Mouse (Mus musculus) adipose tissue, adult 10 weeks (tissue): ENCODE results near the gene Micall2. TPM values are rescaled to one million over a fixed set of nuclear protein-coding genes. Genes with fewer than 3 reads are reported as not detected.

Experiments used
- polyA plus RNA-seq: library from polyadenylated mRNA; stranded (reverse); fragments of 350-450 nt; fragmentation: Illumina TruSeq; extraction: RNeasy Lipid Tissue Mini Kit (QIAGEN cat#74804); gene quantifications from one replicate; pipeline ENCODE4 v1.2.3, GENCODE M21; 2014; ENCODE audit warnings: low read depth, low replicate concordance

Gene Micall2
- polyA plus RNA-seq: 6.5 TPM

DNA sequence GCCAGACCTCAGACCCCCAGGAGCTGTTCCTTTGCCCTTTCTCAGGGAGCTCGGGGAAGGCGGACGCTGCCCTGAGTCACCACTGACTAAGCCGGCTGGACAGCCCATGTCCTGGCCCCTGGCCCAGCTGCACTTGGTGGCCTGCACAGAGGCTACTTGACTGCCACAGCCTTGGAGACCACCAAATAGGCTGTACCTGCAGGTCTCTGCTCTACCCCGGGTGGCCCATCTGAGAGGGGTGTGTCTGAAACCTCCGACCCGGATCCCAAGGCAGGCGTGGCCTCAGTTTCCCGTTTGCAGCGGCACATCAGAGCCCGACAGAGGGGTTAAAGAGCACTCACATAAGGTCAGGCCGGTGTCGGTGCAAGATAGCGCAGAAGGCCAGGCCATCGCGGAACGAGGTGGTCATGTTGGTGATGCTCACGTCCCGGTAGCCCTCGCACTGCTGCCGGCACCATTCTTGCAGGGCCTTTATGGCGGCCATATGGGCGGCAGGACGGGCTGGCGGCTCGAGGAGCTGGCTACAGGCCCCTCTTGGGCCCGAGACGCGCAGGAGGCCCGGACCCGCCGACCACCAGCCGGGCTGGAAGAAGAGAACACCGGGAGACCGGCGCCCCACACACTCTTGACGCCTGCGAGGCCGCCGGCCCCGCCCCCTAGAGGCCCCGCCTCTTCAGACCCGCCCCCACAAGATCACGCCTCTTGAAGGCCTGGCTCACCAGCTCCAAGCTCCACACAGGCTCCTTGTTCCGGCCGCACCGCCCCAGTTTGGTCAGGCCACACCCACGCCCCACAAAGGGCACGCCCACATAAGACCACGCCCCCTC lies at the start of gene Micall2:
TSS of gene Micall2 (minus strand) at position 660 of the 827 bp plus-strand sequence.

DNA sequence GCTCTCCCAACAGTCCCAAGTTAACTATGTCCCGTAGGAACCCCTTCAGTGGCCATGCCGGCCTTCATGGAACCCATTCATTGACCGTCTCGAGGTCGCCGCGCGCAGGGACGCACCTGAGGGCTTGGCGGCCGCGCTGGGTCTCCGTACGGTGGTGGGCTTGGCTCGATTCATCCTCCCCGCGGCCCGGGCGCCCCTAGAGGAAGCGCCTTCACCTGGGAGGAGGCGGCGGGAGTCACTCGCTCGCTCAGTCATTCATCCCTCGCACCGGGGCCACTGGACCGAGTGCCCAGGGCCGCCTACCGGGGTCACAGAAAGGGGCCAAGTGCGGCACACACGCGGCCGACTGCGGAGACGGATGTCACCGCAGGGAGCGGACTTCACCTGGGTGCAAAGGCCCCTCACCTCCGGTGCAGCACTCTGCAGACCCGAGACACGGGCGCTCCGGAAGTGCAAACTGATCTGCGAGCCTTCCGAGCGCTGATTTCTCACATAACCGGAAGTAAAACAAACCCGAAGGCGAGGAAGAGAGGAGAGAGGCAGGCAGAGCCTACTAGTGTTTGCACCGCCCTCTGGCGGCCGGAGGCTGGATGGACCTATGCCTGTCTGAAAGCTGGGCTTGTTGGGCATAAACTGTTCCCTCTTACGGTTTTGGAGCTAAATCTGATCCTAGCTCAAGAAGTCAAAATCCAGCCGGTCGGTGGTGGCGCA lies 39.2 kb upstream of the Micall2 start, which contains the start of gene Ints1:
TSS of gene Ints1 (minus strand) at position 459 of the 711 bp plus-strand sequence.

Other genes with a start within 250 kb of the Micall2 start
- not detected for gene Uncx, start 192.8 kb downstream of the Micall2 start, polyA plus RNA-seq
- gene Ints1, start 39.3 kb upstream of the Micall2 start, polyA plus RNA-seq: 38.7 TPM
- 15.6 TPM for gene Mafk, start 55.2 kb upstream of the Micall2 start, polyA plus RNA-seq
- gene Tmem184a, start 83.6 kb upstream of the Micall2 start, polyA plus RNA-seq: 13.7 TPM
- not detected for gene Gm26938, start 90.1 kb upstream of the Micall2 start, polyA plus RNA-seq
- 17.3 TPM for gene Psmg3, start 90.5 kb upstream of the Micall2 start, polyA plus RNA-seq
- 0.88 TPM for gene Elfn1, start 171.6 kb upstream of the Micall2 start, polyA plus RNA-seq